Mouse (Mus musculus) midbrain, embryonic 16.5 days (tissue): Measurements from ENCODE around the gene Fgfr2. TPM values are rescaled to one million over a fixed set of nuclear protein-coding genes. Genes with fewer than 3 reads are reported as not detected.

Source experiments
- ATAC-seq: fragments of 200-750 bp; cut with Nextera tagmentation; 2 replicates; pipeline ENCODE4 v1.8.0; 2017; ENCODE audit warnings: moderate TSS enrichment
- H3K27ac ChIP-seq: fragments of 300-500 bp; sonication (generic); 2 replicates; pipeline ENCODE4 v1.5.1; 2014; ENCODE audit warnings: mild to moderate bottlenecking, low read length, mixed read lengths
- H3K27me3 ChIP-seq: fragments of 300-500 bp; sonication (generic); 2 replicates; pipeline ENCODE4 v1.6.1; 2014; ENCODE audit warnings: low read depth, low read length, mixed read lengths; ENCODE audit not compliant: control insufficient read depth, insufficient read depth
- H3K36me3 ChIP-seq: fragments of 300-500 bp; sonication (generic); 2 replicates; pipeline ENCODE4 v1.6.1; 2014; ENCODE audit warnings: mild to moderate bottlenecking, low read length, moderate library complexity, mixed read lengths; ENCODE audit not compliant: control insufficient read depth, insufficient read depth
- H3K4me1 ChIP-seq: fragments of 300-500 bp; sonication (generic); 2 replicates; pipeline ENCODE4 v1.6.1; 2014; ENCODE audit warnings: mild to moderate bottlenecking, low read length, mixed read lengths; ENCODE audit not compliant: control insufficient read depth, insufficient read depth
- H3K4me2 ChIP-seq: fragments of 300-500 bp; sonication (generic); 2 replicates; pipeline ENCODE4 v1.6.1; 2014; ENCODE audit warnings: mild to moderate bottlenecking, low read length, mixed read lengths
- H3K4me3 ChIP-seq: fragments of 300-500 bp; sonication (generic); 2 replicates; pipeline ENCODE4 v1.5.1; 2014; ENCODE audit warnings: low read depth, mild to moderate bottlenecking, low read length, moderate library complexity, mixed read lengths
- H3K9ac ChIP-seq: fragments of 300-500 bp; sonication (generic); 2 replicates; pipeline ENCODE4 v1.6.1; 2014; ENCODE audit warnings: low read depth, low read length, mixed read lengths
- H3K9me3 ChIP-seq: fragments of 300-500 bp; sonication (generic); replicated peaks from 2 replicates; pipeline ENCODE4 v1.6.1; 2014; ENCODE audit warnings: mild to moderate bottlenecking, low read length, mixed read lengths; ENCODE audit not compliant: control insufficient read depth, poor library complexity, severe bottlenecking
- WGBS: fragments of 180-500 bp; shearing (Covaris S2); extraction: QIAGEN DNeasy Blood & Tissue Kit; methylation state at CpG from one replicate; pipeline ENCODE4 v1.1.7; 2014; 5-methylcytosine and 5-hydroxymethylcytosine counted together
- polyA plus RNA-seq: library from polyadenylated mRNA; unstranded; fragments of >200 nt; fragmentation: Nextera tagmentation; extraction: Ambion mirVana; gene quantifications from 2 replicates; pipeline ENCODE4 v1.2.1, GENCODE M21; 2015

The Fgfr2 gene
- polyA plus RNA-seq, 1 experiment from 2014 or later, result 23.8 TPM

GRCm38 (mm10) chr7:132733521-132733920, 389.6 kb downstream of the Fgfr2 start:
- Histone ChIP-seq H3K36me3 (no peaks in the 10 kb centered on the region), H3K27ac (peak overlapping the region; percentile 46; the same call in 1 of the 2 replicates), H3K4me1 (peaks cover 31% of the 10 kb centered on the region), H3K9me3 (no peaks in the 10 kb centered on the region), H3K4me2 (no peak overlapping the region), H3K4me3 (no peak overlapping the region), H3K27me3 (no peaks in the 10 kb centered on the region), H3K9ac (0 out of 2 replicates have a peak overlapping the region, but pooled peaks have one; percentile 16)
- 34% methylated on average over 6 of the region's 6 CpGs for whole genome bisulfite sequencing
- ATAC-seq, result no peak

- no peaks in the 10 kb centered on the region for H3K36me3 ChIP-seq
- no peak overlapping the region for H3K9ac ChIP-seq
- H3K27me3 ChIP-seq, result no peaks in the 10 kb centered on the region
- 40% methylated on average over 6 of the region's 6 CpGs for WGBS
- no peak overlapping the region for H3K4me2 ChIP-seq
- ATAC-seq, result no peak
- H3K4me1 ChIP-seq, result peaks cover 31% of the 10 kb centered on the region
- H3K27ac ChIP-seq, result peak overlapping the region; percentile 61
- no peaks in the 10 kb centered on the region for H3K9me3 ChIP-seq
- no peak overlapping the region for H3K4me3 ChIP-seq
Observed at GRCm38 (mm10) chr7:132732136-132732789, 390.9 kb downstream of the Fgfr2 start.

GRCm38 (mm10) chr7:132731558-132731957, 391.6 kb downstream of the Fgfr2 start:
- Histone ChIP-seq H3K9ac (no peak overlapping the region), H3K9me3 (no peaks in the 10 kb centered on the region), H3K36me3 (no peaks in the 10 kb centered on the region), H3K27me3 (no peaks in the 10 kb centered on the region), H3K27ac (peak overlapping the region; percentile 61), H3K4me1 (peaks cover 31% of the 10 kb centered on the region), H3K4me3 (no peak overlapping the region), H3K4me2 (no peak overlapping the region)
- peak; percentile 40; the same call in 1 of the 2 replicates for ATAC-seq
- WGBS, result 27% methylated on average over 6 of the region's 6 CpGs

- H3K36me3 ChIP-seq, result no peaks in the 10 kb centered on the region
- no peaks in the 10 kb centered on the region for H3K9me3 ChIP-seq
- no peak overlapping the region for H3K4me3 ChIP-seq
- ATAC-seq, result no peak
- H3K27ac ChIP-seq, result peak overlapping the region; percentile 61
- H3K4me2 ChIP-seq, result no peak overlapping the region
- 58% methylated on average over 7 of the region's 7 CpGs for WGBS
- H3K4me1 ChIP-seq, result peaks cover 28% of the 10 kb centered on the region
- no peaks in the 10 kb centered on the region for H3K27me3 ChIP-seq
- H3K9ac ChIP-seq, result no peak overlapping the region
Observed at GRCm38 (mm10) chr7:132730510-132730909, 392.6 kb downstream of the Fgfr2 start.

DNA sequence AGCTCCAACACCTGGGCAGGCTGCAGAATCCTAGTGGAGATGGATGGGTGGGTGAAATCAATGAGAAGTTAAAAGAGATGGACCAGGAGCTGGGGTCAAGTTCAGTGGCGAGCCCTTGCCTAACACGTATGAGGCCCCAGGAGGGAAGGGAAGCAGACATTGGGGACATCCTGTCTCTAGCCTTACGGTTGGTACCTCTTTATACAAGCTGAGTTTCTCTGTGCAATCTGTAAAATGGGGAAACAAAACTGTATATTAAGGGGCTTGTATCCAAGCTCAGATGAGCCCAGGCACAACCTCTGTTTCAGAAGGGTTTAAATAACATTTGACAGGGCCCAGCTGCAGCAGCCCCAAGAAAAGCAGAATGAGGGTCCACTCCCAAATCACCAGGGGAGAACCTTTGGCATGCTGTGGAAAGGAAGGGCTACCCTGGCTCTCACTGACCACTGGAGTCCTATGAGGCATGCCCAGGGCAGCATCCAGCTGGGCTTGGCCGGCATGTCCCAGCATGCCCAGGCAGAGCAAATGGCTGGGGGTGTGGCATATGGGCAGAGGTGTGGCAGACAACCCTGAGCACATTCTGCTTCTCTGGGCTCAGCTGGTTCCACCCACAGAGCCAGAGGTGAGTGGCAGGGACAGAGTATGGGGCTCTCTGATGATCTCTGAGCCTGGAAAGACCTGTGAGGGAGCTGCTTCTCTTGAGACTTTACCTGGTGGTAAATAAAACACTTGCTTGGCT, 393.9 kb downstream of the Fgfr2 start:
- no peaks in the 10 kb centered on the region for H3K9me3 ChIP-seq
- H3K4me1 ChIP-seq, result peaks cover 27% of the 10 kb centered on the region
- no peak for ATAC-seq
- H3K36me3 ChIP-seq, result no peaks in the 10 kb centered on the region
- WGBS, result 87% methylated on average over 4 of the region's 4 CpGs
- H3K27ac ChIP-seq, result no peak overlapping the region
- no peak overlapping the region for H3K9ac ChIP-seq
- H3K4me3 ChIP-seq, result no peak overlapping the region
- no peaks in the 10 kb centered on the region for H3K27me3 ChIP-seq
- no peak overlapping the region for H3K4me2 ChIP-seq

DNA sequence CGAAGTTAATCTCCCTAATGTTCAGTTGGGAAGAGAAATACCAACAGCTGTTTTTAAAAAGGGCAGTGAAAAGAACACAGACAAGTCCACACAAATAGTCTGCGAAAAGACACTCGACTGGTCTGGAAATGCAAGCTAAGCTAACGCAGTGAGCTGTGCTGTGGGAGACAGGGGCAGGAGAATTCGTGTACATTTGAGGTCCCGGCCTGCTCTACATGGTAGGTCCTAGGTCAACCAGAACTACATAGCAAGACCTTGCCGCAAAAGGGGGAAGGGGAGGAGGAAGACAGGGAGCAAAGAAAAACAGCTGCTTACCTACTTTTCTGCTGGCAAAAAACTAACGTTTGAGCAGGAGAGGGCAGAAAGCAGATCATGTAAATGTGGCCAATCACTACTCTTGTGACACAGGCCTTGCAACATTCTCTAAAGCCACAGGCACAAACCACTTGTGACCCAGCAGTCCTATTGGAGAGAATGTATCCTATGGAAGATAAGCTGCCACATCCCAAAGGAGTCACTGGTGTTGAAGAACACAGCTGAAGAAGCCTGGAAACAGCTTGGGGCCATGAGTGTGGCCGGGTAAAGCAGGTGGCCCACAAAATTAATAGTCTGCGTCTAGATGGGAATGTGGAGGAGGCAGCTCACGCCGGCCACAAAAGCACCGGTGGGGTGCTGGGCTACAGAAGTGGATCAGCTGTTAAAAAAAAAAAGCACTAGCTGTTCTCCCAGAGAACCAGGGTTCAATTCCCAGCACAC, 396.9 kb downstream of the Fgfr2 start:
- 66% methylated on average over 13 of the region's 13 CpGs for WGBS
- H3K36me3 ChIP-seq, result no peaks in the 10 kb centered on the region
- H3K27me3 ChIP-seq, result no peaks in the 10 kb centered on the region
- no peak for ATAC-seq
- H3K9ac ChIP-seq, result no peak overlapping the region
- H3K9me3 ChIP-seq, result no peaks in the 10 kb centered on the region
- H3K4me1 ChIP-seq, result peaks cover 2% of the 10 kb centered on the region; the same call in 1 of the 2 replicates
- H3K4me3 ChIP-seq, result no peak overlapping the region
- no peak overlapping the region for H3K4me2 ChIP-seq
- H3K27ac ChIP-seq, result no peak overlapping the region

- Histone ChIP-seq H3K9me3 (no peaks in the 10 kb centered on the region), H3K36me3 (no peaks in the 10 kb centered on the region), H3K27me3 (no peaks in the 10 kb centered on the region), H3K4me1 (no peaks in the 10 kb centered on the region; the same call in 1 of the 2 replicates), H3K9ac (no peak overlapping the region), H3K27ac (no peak overlapping the region), H3K4me2 (no peak overlapping the region), H3K4me3 (no peak overlapping the region)
- ATAC-seq, result no peak
- WGBS, result 88% methylated on average over 5 of the region's 5 CpGs
Observed at GRCm38 (mm10) chr7:132724501-132725062, 398.6 kb downstream of the Fgfr2 start.

- no peaks in the 10 kb centered on the region for H3K9me3 ChIP-seq
- WGBS, result 94% methylated on average over 11 of the region's 11 CpGs
- no peak overlapping the region for H3K27ac ChIP-seq
- no peaks in the 10 kb centered on the region for H3K36me3 ChIP-seq
- H3K4me1 ChIP-seq, result no peaks in the 10 kb centered on the region; the same call in 1 of the 2 replicates
- H3K4me3 ChIP-seq, result no peak overlapping the region
- no peaks in the 10 kb centered on the region for H3K27me3 ChIP-seq
- H3K4me2 ChIP-seq, result no peak overlapping the region
- H3K9ac ChIP-seq, result no peak overlapping the region
- no peak for ATAC-seq
Observed at GRCm38 (mm10) chr7:132723906-132724305, 399.2 kb downstream of the Fgfr2 start.
